Mouse (Mus musculus) thymus, postnatal 14 days (tissue): ENCODE results near the gene Zfp956.
A peak's percentile ranks its signal among the peaks of the same experiment; 100 is the strongest.
"Not testable (repeated sequence)": the region's sequence is repeated elsewhere in the genome, so short reads cannot be mapped to it uniquely, and the experiment has no call there.

Experiments used
- DNase-seq: peaks from one replicate; pipeline ENCODE4 v3.0.0; 2021

The Zfp956 gene

GRCm38 (mm10) chr6:47953191-47953726 lies at the start of gene Zfp956:
Zfp956 (plus strand) TSS chr6:47953390.
- peak; percentile 96 for DNase-seq

DNA sequence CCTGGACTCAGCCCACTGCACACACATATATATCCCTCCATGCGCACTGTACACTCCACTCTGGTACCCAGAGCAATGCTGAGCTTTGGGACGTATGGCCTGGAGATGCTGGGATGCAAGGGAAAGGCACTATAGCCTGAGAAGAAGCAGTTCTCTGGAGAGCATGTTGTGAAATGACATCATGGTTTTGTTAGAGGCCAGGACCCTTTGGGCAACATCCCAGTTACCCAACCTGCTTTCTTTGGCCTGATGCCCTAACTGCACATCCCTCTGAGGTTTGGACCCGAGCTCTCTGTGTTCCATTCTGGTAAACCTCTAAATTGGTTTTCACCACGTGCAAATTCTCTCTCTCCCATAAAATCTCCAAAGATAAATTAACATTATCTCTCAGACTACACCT lies 49.6 kb upstream of the Zfp956 start:
- no peak for DNase-seq

DNA sequence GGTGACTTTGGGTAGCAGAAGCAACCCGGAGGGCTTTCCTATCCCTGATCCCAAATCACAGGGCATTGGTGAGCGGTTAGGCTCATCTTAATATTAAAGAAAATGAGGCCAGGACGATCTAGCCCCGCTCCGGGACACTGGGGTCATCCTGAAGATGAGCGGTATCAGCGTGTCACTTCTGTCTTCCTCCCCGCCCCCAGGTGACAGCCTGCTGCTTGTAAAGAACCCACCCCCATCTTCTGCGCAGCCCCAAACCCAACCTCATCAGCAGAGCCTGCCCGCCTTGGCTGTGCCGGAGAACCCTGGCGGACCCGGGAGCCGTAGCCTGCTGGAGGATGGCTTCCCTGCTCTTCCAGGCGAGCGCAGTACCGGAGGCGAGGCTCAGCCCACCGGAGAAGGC lies 48.8 kb upstream of the Zfp956 start:
- no peak for DNase-seq

DNA sequence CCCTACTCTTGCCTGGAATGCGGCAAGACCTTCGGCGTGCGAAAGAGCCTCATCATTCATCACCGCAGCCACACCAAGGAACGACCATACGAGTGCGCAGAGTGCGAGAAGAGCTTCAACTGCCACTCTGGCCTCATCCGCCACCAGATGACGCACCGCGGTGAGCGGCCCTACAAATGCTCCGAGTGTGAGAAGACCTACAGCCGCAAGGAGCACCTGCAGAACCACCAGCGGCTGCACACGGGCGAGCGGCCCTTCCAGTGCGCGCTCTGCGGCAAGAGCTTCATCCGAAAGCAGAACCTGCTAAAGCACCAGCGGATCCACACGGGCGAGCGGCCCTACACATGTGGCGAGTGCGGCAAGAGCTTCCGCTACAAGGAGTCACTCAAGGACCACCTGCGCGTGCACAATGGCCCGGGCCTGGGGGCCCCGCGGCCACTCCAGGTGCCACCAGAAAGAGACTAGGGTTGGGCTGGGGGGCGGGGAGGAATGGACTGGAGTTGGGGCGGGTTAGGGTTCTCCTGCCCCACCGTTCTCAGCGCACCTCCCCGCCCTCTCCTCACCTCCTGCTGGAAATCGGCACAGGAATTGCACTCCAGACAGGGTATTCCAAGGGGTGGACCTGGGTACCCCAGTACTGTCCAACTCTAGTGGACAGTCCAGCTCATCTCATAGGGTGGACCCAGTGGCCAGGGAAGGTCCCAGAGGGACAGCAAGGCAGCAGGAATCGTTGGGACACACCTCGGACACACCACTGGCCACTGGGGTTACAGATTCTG lies 48.1 kb upstream of the Zfp956 start:
- no peak for DNase-seq

GRCm38 (mm10) chr6:47906326-47906725 lies 46.9 kb upstream of the Zfp956 start:
- DNase-seq, result no peak

DNA sequence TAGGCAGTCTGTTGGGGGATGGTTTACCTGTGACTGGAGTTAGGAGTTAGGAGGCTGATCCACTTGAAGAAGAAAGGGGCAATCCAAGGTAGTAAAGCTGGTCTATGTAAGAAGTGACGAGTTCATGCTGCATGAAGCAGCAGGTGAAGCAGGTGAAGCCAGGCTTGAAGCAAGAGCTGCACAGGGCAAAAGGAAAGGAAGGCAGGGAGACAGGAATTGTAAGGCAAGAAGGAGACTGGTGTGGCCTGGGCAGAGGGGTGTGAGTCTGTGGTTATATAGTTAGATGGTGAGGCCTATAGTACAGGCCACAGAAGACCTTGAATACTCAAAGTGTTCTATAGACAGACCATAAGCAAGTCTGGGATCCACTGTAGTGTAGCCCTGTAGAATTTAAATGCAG lies 44.2 kb upstream of the Zfp956 start:
- no peak for DNase-seq

- no peak for DNase-seq
Observed at GRCm38 (mm10) chr6:47911650-47912049, 41.5 kb upstream of the Zfp956 start.

DNA sequence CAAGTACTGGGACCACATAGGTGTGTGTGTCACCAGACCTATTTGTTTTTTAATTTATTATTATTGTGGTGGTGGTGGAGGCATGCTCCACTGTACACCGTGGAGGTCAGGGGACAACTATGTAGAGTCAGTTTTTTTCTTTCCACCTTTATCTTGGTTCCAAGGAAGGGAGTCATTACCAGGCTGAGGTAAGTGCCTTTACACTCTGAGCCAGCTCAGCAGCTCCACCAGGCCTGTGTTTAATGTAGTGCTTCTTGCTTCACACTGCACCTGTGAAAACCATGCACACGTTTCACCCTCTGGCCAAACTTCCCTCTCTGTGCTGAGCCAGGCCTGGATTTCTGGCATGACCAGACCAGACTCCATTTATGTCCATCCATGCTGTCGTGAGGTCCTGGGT lies 40.2 kb upstream of the Zfp956 start:
- DNase-seq, result no peak

GRCm38 (mm10) chr6:47917051-47917450 lies 36.1 kb upstream of the Zfp956 start:
- no peak for DNase-seq

GRCm38 (mm10) chr6:47918768-47919274 lies 34.4 kb upstream of the Zfp956 start:
- no peak for DNase-seq

DNA sequence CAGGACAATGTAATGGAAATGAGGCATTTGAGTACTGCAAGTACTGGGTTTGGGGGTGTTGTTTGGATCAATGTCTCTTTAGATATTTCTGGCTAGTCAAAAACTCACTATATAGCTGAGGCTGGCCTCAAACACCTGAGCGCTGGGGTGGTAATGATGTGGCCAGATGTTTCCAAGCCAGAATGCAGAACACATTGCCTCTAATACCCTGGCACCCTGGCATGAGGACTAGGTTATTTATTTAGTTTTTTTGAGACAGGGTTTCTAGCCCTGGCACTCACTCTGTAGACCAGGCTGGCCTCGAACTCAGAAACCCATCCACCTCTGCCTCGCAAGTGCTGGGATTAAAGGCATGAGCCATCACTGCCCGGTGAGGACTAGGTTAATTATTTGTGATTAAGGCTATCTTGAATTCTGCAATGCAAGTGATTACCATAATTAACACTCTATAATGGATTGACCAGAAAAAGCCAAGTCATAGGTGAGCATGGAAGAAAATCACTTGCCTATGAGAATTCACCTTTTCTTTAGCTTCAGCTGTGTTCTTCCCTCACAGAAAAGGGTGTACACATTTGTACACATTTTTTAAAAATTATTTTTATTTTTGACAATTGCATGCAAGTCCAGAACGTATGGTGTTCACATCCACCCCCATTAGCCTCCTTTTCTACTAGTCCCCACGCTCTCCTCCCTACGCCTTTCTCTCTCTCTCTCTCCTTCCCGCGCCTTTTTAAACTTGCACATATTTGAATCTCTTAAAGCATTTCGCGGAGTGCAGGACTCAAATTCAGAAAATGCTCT lies 33.3 kb upstream of the Zfp956 start:
- DNase-seq, result no peak

DNA sequence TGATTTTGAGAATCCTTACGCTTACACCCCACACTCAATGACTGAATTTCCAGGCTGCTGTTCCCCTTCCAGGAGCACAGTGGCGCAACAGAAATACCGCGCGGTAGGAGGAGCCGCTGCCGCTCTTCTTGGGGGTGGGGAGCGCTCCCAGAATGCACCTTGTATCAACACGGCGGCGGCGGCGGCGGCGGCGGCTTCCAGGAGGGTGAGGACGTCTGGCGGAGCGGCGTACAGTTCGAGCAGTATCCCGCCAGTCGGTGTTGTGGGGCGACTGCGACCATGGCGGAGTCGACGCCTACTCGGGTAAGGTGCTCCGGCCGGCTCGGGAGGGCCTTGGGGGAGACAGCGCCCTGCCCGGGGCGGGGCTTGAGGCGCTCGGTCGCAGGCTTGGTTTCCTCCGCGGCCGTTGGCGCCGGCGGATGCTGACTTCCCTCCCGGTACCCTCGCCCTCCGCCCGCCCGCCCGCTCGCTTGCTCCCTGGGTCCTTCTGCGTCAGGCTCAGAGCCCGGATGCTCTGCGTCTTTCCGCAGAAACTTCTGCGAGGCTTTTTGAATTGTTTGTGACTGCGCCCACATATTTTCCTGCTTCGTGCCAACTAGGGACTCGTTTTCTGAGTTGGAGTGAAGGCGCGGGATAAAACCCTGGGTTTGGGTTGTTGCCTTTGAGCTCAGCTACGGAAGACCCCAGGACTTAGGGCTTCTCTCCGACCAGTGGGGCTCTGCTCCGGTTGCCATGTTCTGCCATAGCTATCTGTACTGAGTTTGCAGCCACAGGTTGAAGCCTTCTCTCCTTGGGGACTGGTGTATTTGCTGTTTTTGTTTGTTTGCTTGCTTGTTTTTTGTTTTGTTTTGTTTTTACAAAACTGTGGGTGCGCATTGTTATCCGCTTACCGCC lies 32.5 kb upstream of the Zfp956 start, which contains the start of gene Zfp212:
Zfp212 (plus strand) TSS at position 30 of the 894 bp plus-strand sequence.
- peak; percentile 91 for DNase-seq

- DNase-seq, result no peak
Observed at GRCm38 (mm10) chr6:47942461-47942860, 10.7 kb upstream of the Zfp956 start.

GRCm38 (mm10) chr6:47943021-47943691 lies 10.0 kb upstream of the Zfp956 start:
- peak; percentile 81 for DNase-seq

DNA sequence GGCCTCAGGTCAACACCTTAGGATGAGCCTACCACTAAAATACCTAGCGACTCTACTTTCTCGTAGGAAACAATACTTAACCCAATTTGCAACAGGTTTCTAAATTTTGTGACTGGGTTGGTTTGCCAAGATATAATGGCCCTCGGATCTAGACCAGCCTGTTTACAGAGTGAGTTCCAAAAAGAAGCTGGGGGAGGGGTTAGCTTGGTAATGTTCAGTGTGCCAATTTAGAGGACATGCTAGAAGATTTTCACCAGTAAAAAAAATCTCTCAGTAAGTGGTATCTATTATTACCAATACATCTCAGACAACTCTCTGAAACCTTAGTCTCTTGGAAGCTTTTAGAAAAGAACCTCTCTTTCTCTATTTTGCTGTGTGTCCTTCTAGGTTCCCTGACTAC lies 9.5 kb upstream of the Zfp956 start:
- DNase-seq, result no peak

DNA sequence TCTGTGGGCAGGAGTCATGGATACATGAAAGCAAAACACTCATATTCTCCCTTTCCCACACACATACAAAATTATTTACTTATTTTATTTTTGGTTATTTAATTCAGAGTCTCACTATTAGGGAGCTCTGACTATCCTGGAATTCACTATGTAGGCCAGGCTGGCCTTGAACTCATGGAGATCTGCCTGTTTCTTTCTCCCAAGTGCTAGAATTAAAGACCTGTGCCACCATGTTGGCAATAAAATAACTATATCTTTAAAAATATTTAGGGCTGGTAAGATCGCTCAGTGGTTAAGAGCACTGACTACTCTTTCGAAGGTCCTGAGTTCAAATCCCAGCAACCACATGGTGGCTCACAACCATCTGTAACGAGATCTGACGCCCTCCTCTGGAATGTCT lies 5.8 kb upstream of the Zfp956 start:
- DNase-seq, result no peak

DNA sequence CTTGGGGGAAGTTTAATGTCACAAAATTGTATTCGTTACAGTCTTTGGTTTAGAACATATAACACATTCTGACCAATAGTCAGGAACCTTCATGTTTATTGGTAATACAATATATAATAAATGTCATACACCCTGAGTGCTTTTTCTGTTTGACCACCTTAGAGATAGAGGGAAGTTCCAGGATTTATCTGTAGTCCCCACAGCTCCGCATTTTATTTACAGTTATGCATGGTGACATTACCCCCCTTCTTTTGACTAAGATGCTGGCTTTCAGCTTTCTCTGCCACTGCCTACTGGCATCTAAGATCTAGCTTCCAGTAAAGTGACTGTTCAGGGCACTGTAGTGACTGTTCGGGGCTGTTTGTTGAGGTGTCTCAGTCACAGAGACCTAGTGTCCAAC lies 1.2 kb downstream of the Zfp956 start:
- no peak for DNase-seq

GRCm38 (mm10) chr6:47957816-47958215 lies 4.6 kb downstream of the Zfp956 start:
- no peak for DNase-seq

DNA sequence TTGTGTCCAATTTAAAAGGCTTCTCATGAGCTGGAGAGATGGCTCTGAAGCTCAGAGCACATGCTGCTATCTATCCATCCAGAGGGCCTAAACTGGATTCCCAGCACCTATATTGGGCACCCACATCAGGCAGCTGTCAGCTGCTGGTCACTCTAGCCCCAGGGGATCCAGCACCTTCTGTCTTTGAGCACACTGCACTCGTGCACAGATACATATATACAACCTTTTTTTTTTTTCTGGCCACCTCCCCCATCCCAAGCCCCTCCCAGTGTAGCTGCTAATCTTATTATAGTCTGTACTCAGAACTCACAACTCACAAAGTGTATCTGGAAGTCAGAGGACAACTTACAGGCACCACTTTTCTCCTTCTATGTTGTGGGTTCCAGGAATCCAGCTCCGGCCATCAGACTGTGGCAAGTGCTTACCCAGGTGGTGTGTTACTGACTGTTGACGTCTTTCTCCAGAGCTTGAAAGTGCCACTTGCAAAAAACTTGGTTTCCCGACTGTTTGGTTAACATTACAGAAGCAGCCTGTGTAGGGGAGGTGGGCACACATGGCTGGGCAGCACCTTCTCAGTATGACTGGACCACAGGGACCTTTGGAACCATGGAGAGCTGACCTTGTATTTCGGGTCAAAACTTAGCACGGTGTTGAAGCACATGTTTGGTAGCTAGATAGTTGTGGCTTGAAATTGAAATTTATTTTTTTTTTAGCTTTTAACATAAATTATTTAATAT lies 7.7 kb downstream of the Zfp956 start:
- DNase-seq, result no peak

DNA sequence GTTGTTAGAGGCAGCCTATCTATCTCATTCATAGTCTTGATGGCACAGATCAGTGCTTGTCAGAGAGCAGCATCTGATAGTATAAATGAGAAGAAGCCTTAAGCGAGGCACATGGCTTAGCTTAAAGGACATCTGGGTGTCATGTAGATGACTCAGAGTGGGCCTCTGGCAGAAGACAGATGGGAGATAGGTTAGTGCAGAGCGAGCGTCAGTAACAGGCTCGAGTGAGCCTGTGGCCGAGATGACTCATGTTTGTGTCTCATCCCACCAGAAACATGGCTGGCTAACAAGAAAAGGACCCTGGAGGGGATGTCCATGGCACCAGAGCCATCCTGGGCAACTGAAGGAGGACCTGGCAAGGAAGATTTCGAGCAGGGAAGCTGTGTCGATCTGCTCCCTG lies 9.9 kb downstream of the Zfp956 start:
- DNase-seq, result no peak

GRCm38 (mm10) chr6:47968166-47968565 lies 15.0 kb downstream of the Zfp956 start:
- DNase-seq, result not testable (repeated sequence)
